Mouse (Mus musculus): ENCODE measurements around the gene Chn2.

The Chn2 gene

DNA sequence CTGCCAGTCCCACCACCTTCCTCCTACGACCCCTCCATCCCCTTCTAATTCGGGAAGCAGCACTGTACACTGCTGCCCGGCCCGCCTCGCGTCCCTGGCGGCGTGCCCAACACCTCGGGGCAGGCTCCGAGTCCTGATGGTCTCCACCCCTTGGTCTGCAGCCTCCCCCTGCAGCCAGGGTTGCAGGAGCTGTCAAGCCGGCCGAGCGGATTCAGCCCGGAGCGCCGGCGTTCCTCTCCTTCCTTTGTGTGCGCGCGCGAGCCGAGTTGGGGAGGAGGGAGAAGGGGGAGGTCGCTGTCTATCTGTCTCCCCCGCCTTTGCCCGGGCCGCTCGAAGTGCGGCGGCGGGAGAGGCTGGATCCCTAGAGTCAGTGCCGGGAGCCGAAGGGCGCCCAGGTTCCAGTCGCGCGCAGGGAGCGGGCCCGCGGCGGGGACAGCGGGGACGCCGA lies at the start of gene Chn2:
Chn2 (plus strand) TSS at position 198 of the 448 bp plus-strand sequence.
- peak; percentile 24 to 71 for DNase-seq (ENCODE audit: low spot score in 2 of 2)

DNA sequence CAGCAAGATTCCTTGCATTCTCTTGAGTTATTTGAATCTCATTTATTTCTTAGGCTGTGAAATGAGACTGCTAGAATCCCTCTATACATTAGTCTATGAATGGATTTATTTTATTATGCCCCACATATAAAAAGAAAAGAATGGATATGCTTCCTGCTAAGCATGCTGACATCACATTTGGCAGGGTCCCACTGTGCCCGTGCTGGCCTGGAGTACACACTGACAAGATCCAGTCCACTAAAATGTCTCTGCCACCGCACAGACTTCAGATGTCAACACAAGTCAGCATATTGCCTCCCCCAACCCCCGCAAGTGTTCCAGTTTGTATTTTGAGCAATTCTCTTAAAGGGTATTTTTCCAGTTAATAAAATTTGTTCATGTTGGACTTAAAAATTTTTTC lies 47.0 kb upstream of the Chn2 start:
- no peak for DNase-seq (ENCODE audit: low spot score in 2 of 2)

DNA sequence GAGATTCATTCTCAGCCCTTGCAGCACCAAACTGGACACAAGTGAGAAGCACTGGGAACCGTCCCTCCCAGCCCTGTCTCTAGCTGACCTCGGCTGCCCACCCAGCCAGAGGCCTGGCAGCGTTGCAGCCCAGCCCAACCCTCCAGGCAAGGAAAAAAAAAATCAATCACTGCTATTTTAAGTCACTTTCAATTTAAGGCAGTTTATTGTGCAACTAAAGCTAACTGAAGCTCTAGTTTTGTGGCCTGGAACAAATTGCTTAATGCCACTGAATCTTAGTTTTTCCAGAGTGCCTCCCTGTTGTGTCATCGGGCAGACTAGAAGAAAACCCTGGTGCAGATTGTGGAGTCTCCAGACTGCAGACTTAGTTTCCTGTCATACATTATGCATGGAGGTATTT lies 43.8 kb upstream of the Chn2 start:
- no peak for DNase-seq (ENCODE audit: low spot score in 2 of 2)

DNA sequence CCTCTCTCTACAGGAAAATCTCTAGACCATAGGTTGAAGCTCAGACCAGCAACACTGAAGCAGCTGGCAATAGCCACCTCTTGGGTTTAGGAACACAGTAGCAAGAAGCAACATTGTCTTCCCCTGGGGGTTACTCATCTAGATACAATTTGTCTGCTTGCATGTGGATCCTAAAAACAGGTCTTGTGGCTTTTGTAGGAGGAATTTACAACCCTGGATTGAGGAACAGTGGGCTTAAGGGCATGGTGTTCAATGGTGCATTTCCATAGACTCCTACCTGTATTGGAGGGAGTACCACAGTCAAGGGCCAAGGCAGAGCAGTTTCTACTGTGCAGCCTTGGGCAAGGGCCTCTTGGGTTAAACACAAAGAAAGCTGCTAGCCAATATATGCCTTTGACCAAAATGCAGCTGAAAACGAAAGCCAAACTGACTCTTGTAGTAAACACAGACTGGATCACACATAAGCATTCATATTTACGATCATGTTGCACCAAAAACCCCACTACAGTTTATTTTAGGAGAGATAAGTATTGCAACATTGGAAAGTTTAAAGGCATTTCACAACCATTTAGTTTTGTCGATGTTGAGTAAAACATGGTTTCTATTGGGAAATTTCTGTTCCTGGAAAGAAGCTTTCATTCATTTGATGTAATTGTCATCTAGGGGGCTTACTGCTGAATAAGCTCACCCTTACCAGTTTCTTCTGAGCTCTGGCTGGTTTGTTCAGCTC lies 43.0 kb upstream of the Chn2 start:
- no peak for DNase-seq (ENCODE audit: low spot score in 2 of 2)

DNA sequence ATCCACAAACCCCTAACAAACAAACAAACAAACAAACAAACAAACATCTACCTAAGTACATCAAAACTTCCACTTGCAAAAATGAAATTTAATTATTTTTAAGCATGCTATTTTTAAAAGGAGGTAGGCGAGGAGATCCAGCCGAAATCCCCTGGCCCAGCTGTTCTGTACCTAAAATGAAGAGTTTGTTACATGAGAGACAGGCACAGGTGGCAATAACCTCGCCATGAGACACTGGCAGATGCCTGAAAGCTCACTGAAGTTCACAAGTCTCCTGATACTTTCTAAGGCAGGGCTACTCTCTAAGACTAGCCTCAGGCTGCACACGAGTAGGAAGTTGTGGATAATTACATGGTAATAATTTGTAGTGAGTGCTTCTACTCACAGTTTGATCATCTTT lies 34.1 kb upstream of the Chn2 start:
- no peak for DNase-seq (ENCODE audit: low spot score in 2 of 2)

DNA sequence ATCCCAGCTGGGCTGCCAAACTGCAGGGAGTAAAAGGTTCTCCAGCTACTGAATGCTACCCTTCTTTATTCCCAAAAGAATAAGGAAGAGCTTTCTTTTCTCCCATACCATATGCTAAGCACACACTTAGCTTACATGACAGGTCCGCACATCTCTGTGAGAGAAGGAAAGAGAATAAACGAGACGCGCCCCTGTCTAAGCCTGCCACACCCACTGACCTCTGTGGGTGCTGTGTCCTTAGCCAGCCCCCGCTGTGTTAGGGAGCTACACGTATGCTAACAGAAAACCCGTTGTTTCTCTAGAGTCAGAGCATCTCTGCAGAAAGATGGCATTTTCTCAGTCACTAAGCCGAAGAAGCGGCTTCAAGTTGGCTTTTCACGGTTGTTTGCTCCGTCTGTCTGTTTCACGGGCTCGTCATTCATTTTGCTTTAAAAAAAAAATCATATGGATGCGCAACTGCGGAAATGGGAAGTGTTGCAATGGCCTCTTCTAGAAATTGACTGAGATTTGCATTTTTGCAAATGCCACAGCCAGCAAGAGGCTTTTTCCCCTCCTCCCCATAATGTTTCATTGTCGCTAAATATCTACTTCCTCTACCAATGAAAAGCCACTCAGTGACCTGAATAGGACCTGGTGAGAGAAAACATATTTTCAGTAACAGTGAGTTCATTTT lies 30.8 kb upstream of the Chn2 start:
- no peak for DNase-seq (ENCODE audit: low spot score in 2 of 2)

DNA sequence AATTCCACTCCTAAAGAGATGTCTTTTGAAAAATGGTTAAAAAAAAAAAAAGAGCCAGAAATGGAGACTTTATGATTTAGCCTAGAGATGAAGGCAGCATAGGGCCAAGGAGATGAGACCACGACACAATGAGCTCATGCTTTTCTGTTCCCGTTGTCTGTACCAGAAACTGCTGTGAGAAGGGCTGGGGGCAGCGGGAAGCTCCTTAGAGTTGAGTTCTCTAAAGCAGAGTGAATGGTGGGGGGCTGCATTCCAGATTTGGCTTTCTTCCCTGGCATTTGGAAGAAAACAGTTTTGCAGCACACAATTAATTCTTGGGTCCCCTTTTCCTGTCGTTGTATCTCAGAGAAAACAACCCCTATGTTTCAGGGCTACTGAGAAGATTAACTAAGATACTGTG lies 30.1 kb upstream of the Chn2 start:
- DNase-seq (ENCODE audit: low spot score in 2 of 2): no peak

DNA sequence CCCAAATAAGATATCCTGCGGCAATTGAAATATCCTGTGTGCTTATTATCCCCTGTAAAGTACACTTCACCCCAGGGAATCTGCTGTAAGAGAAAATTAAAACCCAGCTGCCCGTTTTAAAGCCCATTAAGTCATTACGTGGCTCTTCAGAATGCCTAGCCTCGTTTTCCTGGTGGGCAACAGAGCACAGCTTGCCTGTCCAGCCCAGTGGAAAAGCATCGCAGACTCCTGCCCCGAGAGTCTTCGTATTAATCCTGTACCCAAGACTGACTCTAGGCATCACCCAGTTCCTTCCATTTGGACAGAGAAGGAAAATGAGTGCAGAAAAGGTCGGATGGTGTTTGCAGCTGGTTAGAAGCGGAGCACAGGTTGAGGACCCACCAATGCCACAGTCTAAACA lies 29.0 kb upstream of the Chn2 start:
- DNase-seq (ENCODE audit: low spot score in 2 of 2): no peak

DNA sequence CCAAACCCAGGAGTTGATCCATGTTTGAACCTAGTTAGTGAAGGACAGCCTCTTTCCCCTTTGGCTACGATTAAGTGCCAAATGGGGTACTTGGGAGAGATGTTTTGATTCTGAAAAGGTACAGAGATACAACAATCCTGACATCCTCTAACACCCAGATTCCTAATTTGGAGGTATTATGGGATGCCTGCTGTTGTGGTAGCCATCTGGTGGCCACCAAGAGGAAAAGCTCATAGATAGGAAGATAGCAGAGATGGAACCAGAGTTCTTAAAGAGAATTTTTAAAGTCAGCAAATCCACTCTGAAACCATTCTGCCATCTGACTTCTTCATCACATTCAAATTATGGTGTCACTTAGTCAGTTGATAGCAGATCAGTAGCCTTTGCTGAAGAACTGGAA lies 27.2 kb upstream of the Chn2 start:
- no peak for DNase-seq (ENCODE audit: low spot score in 2 of 2)

DNA sequence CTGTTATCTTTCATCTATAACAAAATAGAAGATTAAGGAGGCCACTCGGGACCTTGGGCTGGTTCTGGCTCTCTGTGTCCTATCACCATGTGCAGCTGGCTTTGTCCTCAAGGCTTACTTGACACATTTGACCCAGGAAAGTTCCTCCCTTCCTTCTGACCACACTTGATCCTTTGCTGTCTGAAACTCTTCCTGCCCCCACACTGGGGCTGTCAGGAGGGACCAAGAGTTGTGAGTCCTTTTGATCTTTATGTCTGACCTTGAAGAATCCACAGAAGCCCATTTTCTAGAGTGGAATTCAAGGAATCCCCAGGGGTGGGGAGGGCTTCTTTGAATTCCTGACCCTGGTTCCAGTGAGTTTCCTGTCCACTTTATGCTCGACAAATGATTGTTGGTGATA lies 21.3 kb upstream of the Chn2 start:
- no peak for DNase-seq (ENCODE audit: low spot score in 2 of 2)

DNA sequence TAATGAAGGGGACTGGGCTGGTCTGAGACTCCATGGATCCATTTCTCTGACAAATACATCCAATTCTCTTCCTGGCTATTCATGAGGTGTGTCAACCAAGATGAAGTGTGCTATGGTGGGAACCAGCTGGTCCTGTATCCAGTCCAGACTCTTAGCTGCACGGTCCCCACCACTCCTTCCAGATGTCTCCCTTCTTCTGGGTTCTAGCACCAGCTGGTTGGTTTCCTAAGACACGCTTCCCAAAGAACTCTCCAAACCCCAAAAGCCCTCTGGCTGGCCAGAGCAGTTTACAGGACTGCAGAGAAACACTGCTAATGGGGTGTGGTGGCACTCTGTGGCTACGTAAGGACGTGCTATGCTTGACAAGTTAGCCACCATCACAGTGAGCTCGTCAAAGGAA lies 20.5 kb upstream of the Chn2 start:
- no peak for DNase-seq (ENCODE audit: low spot score in 2 of 2)

DNA sequence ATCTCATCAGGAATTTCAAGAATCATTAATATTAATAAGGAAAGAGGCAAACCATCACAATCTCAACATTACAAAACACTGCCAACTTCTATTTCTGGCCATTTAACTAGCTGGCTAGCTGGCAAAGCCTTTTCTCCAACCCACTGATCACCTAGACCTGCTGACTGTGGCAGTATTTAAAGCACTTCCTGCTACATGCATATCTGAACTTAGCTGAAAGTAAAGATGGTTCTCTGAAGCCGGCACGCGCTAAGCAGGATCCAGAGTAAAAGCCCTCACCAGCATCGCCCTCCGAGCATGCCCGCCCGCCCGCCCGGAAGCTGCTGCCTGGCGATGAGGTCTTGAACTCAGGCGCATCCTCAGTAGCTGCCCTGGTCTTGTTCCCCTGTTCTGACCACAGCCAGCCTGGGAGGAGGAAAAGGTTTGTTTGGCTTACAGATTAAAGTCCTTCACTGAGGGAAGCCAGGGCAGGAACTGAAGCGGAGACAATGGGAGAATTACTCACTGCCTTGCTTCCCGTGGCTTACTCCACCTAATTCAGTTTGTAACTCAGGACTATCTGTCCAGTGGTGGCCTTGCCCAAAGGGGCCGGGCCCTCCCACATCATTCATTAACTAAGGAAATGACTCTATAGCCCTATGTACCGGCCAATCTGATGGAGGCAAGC lies 18.1 kb upstream of the Chn2 start:
- no peak for DNase-seq (ENCODE audit: low spot score in 2 of 2)

DNA sequence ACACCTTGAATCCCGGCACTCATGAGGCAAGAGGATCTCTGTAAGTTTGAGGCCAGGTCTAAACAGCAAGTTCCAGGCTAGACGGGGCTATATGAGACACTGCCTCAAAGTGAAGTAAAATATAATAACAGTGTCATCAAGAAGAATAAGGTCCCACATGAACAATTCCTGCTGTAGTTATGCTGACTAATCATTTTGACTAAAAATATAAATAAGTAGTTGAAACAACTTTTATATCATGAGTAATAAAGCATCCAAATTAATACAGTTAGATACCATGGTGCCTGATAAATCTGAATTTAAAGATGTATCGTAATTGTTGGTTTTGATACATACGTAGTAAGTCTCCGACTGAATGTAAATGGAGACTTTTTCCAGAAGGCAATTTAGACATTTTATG lies 15.5 kb upstream of the Chn2 start:
- DNase-seq (ENCODE audit: low spot score in 2 of 2): no peak

DNA sequence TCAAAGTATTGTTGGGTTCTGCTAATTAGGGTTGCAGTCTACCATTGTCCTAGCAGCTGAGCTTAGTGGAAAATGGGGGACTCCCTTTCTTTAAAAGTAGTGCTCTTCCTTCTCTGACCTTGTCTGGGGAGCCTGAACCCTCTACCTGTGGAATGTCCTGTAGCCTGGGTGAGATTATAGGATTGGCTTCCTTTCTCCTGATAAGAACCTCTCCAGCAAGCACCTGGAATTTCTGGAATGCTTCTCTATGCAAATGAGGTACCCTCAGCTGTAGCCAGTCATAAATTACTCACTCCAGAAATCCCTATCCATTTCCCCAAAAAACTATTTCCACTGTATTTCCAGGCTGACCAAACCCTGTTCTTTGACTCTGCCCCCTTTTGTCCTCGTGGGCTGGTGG lies 10.6 kb upstream of the Chn2 start:
- no peak for DNase-seq (ENCODE audit: low spot score in 2 of 2)

DNA sequence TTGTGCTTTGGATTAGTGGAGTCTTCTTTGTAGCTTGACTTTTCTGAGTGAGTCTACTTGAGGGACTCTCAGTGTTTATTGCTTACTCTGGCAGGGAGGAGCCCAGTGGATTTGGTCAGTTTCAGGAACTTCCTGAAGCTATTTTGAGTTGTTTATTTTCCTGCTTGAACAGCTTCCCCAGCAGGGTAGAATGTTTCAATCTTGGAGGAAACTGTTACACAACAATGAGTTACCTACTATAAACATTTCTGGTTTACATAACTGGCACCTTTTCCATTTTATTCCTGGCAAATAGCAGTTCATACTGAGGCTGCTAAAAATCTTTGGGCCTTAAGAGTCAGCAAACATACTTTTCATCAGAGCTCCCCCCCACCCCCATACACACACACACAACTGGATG lies 9.0 kb upstream of the Chn2 start:
- DNase-seq (ENCODE audit: low spot score in 2 of 2): no peak

DNA sequence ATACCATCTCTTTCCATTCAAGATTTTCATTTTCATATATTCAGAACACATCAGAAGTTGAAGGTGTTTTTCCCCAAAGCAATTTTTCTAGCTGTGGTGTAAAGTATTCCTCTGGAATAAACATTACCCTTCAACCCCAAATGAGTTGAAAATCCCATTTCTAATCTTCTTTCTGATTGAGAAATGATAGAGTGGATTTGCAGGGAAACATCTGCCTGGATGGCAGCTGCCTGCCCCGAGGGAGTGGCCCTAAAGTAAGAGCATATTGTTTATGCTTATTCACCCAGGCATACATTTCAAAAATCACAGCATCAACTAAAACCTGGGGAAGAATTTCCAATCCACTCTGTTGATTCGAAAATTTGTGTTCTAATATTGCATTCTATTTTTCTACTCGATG lies 8.6 kb upstream of the Chn2 start:
- DNase-seq (ENCODE audit: low spot score in 2 of 2): no peak

DNA sequence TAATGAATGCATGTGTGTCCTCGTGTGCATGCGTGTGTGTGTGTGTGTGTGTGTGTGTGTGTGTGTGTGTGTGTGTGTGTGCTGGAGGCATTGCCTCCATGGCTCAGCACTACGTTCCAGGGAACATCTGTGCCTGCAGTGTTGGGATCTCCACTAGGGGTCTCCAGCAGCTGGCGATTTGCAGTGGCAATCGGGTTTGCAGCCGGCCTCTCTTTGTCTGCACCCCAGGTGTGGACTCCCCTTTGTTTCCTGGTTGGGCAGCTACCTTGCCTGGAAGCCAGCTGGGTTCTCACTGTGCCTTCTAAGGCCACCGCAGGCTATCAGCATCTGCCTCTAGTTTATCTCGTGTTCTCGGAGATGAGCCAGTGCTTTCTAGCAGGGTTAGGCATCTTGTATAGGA lies 4.9 kb upstream of the Chn2 start:
- DNase-seq (ENCODE audit: low spot score in 2 of 2): peak; percentile 50 to 78

DNA sequence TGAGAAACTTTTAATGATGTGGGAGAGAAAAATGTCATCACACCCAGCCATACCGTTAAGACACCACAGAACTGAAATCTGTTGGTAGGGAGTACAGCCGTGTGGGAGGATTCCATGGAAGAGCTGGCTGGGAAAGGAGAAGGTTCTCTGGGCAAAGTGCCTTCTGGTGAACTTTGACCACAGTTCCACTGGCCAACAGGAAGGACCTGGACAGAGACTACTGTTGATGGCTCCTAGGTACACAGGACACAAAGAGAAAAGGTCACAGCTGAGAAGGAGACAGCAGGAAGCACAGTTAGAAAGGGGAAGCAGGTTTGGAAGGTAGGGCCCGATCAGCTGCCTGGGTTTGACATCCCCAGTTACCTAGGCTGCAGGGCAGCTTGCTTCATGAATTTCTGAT lies 3.8 kb upstream of the Chn2 start:
- DNase-seq (ENCODE audit: low spot score in 2 of 2): no peak

DNA sequence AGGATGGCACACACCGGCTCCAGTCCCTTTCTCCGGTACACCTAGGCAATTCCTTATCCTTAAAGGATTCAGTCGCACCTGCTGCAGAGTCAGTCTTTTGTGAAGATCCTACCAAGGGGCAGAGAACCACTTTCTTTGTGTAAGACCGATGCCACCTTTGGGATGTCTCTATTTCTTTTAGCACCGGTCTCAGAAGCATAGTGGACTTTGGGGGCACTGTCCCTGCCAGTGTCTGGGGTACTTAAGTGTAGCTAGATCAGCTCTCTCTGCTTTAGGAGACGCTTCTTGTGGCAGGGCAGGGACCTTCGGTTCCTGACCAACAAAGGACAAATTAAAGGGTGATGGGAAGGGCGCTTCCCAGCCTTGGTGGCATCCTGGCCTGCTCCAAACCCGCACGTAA lies 488 bp upstream of the Chn2 start:
- DNase-seq (ENCODE audit: low spot score in 2 of 2): no peak

DNA sequence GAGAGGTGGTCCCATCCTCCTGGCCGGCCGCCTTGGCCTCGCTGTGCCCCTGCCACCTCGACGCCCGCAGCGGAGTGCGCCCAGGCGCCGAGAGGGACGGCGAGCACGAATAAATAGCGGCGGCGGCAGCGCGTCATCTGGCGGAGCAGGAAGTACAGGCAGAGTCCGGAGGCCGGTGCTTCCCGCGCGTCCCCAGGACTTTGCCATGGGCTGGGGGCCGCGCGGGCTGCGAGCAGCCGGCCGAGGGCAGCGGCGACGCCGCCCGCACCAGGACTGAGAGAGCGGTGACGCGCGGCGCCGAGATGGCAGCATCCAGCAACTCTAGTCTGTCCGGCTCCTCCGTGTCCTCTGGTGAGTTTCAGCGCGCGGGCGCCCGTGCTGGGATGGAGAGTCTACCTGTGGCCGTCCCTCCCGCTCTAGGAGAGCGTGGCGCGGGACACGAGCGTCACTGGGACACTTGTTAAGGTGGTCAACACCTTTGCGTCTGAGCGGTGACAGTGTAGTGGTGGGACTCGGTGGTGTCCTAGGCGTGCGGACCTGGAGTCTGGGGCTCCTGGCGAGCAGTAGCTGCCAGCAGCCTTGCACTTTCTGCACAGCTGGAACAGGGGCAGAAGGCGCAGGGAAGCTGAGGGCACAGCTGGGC lies 572 bp downstream of the Chn2 start:
- peak; percentile 35 to 78 for DNase-seq (ENCODE audit: low spot score in 2 of 2)

DNA sequence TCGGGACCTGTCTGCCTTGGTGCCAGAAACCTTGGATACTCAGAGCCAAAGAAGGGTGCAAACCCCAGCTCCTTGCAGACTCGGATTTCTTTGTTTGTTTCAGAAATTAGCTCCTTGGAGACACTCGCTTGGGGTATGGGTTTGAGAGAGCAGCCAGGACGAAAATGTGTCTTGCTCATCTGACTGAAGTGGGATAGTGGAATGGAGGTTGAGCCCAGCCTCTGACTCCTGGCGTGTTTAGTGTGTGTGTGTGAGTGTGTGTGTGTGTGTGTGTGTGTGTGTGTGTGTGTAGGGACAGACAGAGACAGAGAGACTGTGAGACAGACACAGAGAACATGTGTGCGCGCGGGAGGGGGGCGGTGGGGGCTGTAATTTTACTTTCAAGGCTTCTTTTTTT lies 1.1 kb downstream of the Chn2 start:
- no peak for DNase-seq (ENCODE audit: low spot score in 2 of 2)

DNA sequence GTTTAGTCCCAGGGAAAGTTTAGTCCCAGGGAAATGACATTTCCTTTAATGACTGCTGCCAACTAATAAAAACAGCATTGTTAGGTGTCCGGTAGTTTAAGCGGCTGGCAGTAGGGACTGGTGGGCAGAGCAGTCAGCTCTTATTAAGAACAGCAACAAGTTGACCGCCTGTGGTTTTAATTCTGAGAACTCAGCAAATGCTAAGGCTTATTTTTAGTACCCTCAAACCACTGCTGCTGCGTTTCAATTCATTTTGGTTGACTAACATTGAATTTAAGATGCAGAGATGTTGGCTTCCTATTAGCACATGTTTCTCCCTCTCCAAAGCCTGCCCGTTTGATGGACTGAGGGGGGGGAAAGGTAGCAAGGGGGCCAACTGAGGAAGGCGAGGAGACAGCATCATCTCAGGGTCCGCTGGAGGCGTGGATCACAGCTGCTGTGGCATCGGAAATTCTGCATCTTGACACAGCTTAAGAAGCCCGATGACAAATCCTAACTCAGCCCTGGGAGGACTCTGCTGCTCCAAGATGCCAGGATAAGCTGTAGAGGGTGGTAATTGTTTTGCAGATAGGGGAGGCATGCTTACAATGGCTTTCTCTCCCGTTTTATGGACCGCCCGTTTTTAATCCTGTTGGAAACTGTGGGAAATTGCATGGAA lies 2.2 kb downstream of the Chn2 start:
- no peak for DNase-seq (ENCODE audit: low spot score in 2 of 2)

All from spleen, postnatal 4 days (tissue).